Mouse (Mus musculus) spleen, postnatal 14 days (tissue): ENCODE measurements at regions not wholly inside any gene's neighbourhood (a gene's known extent, or its start where the extent isn't known, plus 50 kb on each side); places are given as distances from the start of the nearest gene placed in this dataset.

ENCODE experiments used
- DNase-seq, 2 experiments: peaks; one replicate each; pipeline ENCODE4 v3.0.0; 2021 to 2022; ENCODE audit warnings: low spot score in 2 of 2

DNA sequence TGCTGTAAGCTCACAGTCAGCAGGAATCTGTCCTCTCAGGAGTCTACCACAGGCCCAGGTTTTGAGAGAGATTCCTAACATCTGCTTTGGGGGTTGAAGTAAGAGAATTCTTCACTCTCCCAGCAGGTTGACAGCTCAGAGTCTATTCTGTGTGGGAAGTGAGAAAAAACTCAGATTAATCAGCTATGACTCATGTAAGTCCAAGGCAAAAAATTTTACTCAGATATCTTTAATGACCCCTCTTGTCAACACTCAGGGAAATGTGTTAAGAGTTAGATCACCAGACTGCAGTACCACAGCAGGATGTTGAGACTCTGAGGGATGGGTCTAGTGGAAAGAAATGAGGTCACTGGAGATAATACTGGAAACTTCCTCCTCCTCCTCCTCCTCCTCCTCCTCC, 688.4 kb downstream of the Hs3st4 start:
- DNase-seq, result no peak

DNA sequence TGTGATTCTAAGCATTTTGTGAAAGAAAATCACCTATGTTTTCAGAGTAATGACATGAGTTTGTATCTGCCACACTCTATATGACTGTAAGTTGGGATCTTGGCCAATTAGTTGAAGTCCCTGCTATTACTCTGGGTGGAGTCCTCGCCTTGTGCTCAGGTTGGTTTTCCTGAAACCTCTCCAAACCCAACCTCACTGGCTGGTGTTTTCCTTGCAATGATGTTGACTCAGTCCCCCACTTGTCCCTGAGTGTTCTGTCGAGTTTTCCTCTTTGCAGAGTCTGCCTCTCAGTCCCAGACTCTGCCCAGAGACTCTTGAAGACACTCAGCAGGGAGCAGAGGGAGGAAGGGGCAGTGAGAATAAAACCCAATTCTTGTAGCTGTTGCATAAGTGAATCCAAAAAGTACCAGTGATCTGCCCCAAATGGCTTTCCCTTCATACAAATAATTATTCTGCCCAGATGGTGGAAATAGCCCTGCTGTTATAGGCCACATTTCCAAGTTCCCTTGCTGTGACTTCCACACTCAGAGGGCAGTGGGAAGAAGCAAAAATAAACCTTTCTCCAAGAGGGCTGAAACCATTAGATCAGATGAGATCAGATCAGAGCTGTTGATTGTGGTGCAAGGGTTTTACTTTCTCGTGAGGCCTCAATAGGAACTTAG, 694.3 kb downstream of the Hs3st4 start:
- no peak for DNase-seq

DNA sequence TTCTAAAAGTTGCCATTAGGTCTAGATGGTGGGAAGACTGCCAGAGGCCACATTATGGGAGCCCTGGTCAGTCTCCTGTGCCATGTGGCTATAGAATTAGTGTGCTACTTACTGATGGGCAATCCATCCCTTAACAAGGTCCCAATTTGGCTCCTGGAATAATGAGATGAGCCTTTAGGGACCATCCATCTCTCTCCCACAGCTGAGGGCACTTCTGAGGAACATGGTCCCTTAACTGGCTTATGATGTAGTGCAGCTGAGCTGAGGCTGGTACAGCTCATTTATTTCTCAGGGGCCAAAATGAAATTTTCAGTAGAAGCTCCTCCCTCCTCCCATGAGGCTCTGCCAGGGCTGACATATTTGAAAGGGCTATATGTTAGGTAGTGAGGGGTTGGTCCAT, 697.9 kb downstream of the Hs3st4 start:
- DNase-seq, result no peak

GRCm38 (mm10) chr7:124681212-124681611, 698.5 kb downstream of the Hs3st4 start:
- DNase-seq, result no peak

DNA sequence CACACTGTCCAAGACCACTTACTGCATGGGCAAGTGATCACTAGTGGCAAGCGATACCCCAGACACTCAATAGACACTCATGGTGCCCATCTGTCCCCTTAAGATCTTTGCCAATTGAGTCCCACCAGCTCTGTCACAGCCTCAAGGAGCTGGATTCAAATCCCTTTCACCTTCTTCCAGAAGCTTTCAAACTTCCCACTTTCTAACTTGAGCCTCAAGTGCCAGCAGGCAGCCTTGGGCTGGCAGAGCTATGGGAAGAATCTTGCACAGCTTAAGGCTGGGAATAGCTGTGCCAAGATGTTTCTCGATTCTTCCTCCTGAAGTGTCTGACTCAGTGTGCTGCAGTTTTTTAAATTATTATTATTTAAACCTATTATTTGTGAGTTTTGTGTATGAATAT, 699.2 kb downstream of the Hs3st4 start:
- DNase-seq, result no peak

DNA sequence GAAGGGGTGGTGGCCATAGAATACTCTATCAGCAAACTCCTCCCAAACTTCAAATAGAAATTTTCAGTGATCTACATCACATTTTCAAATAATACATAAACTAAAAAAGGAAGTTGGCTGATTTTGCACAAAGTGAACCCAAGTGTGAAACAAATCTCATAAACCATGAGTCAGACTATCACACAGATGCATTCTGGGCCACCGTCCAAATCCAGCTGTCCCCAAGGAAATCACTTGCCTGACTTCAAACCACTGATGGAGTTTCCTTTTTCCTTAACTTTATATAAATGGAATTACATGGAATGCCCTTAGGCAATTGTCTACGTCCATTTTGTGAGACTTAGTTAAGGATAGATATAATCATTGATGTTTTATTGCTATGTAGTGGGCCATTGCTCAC, 702.8 kb downstream of the Hs3st4 start:
- DNase-seq, result no peak

DNA sequence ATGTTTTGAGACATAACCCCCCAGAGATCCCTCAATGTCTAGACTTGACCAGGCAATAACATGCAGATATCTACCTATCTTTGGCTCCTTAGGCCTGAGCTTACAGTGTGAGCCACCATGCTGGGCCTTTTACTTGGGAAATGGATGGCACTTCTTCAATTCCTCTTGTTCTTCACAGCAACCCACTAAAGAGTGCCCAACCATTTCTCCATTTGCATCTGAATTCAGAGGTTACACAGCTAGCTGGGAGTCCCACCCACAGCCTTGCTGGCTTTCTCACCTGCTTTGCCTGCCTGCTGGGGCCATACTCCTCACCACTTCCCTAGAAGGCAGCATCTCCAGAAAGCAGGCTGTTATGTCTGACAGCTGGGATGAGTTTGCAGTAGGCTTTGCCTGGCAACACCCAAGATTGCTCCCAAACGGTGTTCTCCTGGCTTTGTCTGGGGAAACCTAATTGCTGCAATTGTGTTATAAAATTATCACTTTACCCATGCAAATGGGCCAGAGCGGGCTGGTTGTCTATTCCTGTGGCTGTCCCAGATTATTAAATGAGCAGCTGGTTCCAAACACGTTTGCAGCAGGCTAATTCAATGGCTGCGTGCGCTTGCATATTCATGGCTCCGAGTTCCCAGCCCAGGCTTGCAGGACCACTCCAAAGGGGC, 721.6 kb downstream of the Hs3st4 start:
- DNase-seq, result no peak

DNA sequence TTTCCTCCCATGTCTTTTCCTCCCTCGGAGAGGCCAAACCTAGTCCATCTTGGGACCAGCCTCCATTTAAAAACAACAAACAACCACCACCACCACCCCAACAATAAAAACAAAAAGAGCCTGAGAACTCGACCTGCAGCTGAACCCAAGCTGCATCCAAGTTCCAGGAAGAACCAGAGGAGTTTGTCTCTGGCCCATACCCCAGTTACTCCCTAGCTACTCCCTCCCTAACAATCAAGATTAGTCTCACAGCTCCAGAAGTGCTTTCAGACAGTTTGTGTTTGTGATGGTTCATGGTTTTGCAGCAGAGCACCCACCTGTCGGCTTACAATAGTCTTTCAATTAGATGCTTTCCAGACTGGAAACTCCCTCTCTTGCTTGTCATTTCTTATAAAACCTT, 724.5 kb downstream of the Hs3st4 start:
- no peak for DNase-seq

GRCm38 (mm10) chr7:124708771-124709485, 726.3 kb downstream of the Hs3st4 start:
- DNase-seq, result no peak

- DNase-seq, result no peak
Measured at GRCm38 (mm10) chr7:124720927-124721326, 723.5 kb upstream of the Kdm8 start.

- DNase-seq, result no peak
Measured at GRCm38 (mm10) chr7:124742086-124742485, 702.4 kb upstream of the Kdm8 start.

DNA sequence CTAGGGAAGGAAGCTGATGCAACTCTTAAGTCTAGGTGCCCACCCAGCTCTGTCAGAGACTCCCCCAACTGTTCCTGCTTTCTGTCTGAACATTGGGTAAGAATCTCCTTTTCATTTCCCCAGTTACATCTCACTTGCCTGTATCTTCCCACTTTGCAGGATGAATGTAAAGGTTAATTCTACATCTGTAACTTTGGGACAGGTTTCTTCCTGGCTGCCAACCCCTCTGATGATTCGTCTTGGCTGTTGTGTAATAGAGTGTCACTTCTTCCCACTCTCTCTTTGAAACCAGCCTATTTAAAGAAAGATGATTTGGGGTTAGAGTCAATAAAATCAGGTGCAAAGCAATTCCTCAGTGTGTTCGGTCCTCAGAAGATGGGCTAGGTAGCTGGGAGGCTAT, 698.2 kb upstream of the Kdm8 start:
- no peak for DNase-seq

DNA sequence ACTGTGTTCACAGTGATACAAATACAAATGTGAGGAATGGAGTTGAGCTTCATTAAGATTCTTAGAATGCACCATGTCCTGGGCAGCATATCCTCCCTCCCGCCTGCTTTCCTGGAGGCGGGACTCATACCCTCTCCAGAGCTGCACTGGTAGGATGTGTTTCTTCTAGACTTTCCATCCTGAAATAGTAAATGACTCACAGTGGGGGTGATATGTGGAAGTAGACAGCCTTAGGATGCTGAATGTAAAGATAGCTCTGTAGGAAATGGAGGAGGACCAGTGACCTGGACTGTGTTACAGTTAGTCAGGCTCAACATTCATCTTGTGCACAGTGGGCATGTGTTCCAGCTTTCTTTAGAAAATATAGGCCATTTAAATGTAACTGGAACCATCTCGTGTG, 696.1 kb upstream of the Kdm8 start:
- no peak for DNase-seq

DNA sequence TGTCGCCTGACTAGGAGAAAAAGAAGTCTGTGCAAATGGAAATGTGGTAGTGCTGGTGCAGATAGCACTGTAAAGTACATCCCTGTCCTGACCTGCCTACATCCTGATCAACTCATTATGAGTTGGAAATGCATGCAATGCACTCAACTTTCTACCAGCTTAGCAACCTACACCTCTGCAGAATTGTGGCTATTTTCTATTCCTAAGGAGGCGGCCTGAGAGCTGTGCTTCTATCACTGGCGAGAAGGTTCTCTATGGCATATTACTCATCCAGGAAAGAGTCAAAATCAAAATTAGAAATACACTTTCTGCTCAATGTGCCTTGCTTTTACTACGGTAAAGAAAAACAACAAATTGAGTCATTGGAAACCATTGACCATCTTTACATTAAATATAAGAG, 685.4 kb upstream of the Kdm8 start:
- DNase-seq, result no peak

DNA sequence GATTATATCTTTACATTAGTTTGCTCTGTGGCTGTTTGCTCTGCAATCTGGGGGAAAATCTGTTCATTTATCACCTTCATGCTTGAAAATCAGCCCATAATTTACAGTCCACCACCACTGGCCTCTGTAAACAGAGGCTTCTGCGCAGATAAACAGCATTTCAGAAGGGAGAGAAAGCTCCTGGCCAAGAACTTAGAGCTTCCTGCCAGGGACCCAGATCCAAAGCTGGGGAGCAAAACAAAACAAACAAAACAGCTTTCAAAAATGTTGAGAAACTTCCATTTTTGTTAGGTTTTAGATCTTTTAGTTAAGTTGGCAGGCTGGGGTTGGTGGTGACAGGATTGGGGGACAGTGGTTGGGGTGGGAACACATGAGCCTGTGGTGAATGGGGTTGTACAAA, 666.7 kb upstream of the Kdm8 start:
- DNase-seq, result no peak

DNA sequence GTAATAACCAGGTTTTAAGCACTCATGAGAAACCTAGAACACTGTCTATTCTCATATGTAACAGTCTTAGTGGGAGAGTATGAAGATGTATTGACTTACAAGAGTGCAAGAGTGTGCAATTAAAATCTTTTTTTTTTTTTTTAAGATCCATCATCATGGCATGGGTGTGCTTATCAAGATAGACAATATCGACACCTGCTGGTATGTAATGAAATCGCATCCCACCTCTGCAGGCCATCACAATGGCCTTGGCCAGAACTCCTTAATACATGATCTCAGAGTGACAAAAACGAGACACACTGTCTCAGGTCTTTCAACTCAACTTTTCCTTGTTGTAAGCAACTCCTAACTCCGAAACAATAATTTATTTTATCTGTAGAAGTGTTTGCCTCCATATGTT, 661.7 kb upstream of the Kdm8 start:
- DNase-seq, result no peak

- DNase-seq, result no peak
Measured at GRCm38 (mm10) chr7:124784995-124785394, 659.5 kb upstream of the Kdm8 start.

GRCm38 (mm10) chr7:124785896-124786295, 658.6 kb upstream of the Kdm8 start:
- no peak for DNase-seq

- DNase-seq, result no peak
Measured at GRCm38 (mm10) chr7:124788781-124789180, 655.7 kb upstream of the Kdm8 start.

DNA sequence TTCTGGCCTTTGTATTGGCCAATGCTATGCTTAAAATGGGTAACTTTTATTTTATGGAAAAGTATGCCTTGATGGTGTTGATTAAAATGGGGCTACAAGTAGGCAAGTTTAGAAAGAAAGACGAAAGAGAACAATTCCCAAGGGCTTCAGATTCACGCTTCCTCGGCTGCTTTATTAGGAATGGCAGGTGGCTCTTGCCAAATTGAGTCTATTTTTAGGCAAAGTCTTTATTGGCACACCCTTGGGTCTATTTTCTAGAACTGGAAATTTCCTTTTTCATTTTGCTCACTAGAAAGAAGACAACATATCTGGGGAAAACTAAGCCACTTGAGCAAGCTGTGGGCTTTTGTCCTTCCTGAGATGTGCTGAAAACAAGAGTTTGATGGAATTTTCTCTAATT, 641.4 kb upstream of the Kdm8 start:
- no peak for DNase-seq

- DNase-seq, result no peak
Measured at GRCm38 (mm10) chr7:124834692-124835091, 609.8 kb upstream of the Kdm8 start.

DNA sequence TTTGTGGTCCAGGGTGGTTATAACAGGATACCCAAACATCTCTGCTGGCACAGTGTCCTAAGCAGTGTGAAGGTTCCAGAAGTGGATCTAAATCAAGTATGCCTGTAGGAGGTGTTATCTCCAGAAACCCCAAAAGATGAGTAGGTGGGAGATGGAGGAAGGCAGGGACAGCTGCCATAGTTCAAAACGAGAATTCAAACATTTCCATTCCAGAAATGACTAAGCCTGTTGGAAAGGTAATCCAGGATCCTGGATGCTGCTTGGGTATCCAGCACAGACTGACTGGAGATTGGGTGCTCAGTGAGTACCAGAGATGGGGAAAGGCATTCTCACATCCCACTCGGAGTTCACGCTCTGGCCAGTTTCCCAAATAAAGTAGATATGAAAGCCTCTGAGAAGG, 607.9 kb upstream of the Kdm8 start:
- DNase-seq, result no peak

DNA sequence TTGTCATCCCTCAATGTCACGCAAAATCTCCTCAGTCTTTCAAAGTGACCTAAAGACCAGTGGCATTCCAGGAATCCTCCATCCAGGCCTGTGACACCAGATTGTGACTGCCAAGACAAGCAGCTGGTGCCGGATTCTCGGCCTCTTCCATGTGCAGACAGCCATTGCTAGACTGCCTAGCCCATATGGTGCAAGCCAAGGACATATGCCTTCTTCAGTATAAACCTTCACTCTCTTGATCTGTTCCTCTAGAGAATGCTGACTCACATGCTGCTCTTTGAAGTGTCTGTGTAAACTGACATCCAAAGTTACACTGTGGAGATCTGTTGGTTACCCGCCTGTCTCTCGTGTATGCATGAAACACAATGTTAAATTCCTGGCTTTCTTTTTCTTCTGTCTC, 589.4 kb upstream of the Kdm8 start:
- no peak for DNase-seq
